Mouse (Mus musculus) MEL (cell line): ENCODE results near the gene Fmo5. TPM values are rescaled to one million over a fixed set of nuclear protein-coding genes. Genes with fewer than 3 reads are reported as not detected.

Experiments
- BHLHE40 ChIP-seq: IDR thresholded peaks from 2 replicates; pipeline ENCODE4 v1.6.1; 2012; ENCODE audit warnings: low read depth, mild to moderate bottlenecking, inconsistent platforms, low read length, improper control_type of control experiment, borderline replicate concordance
- CHD2 ChIP-seq: IDR thresholded peaks from 2 replicates; pipeline ENCODE4 v1.6.1; 2011; ENCODE audit warnings: low read length, improper control_type of control experiment
- E2F4 ChIP-seq: IDR thresholded peaks from 2 replicates; pipeline ENCODE4 v1.6.1; 2011; ENCODE audit warnings: low read depth, low read length, improper control_type of control experiment, borderline replicate concordance
- ELF1 ChIP-seq: IDR thresholded peaks from 2 replicates; pipeline ENCODE4 v1.6.1; 2014; ENCODE audit warnings: low read depth, mild to moderate bottlenecking, inconsistent platforms, low read length, improper control_type of control experiment, moderate library complexity
- GABPA ChIP-seq: IDR thresholded peaks from 2 replicates; pipeline ENCODE4 v1.6.1; 2012; ENCODE audit warnings: low read depth, mild to moderate bottlenecking, inconsistent platforms, low read length, improper control_type of control experiment, moderate library complexity
- HCFC1 ChIP-seq: IDR thresholded peaks from 2 replicates; pipeline ENCODE4 v1.6.1; 2012; ENCODE audit warnings: low read depth, mild to moderate bottlenecking, inconsistent platforms, low read length, improper control_type of control experiment, moderate library complexity
- KAT2A ChIP-seq: conservative IDR thresholded peaks from 2 replicates; pipeline ENCODE4 v1.6.1; 2012; ENCODE audit warnings: low read depth, low read length, improper control_type of control experiment, inconsistent platforms
- MAFK ChIP-seq: IDR thresholded peaks from 2 replicates; pipeline ENCODE4 v1.6.1; 2011; ENCODE audit warnings: low read depth, mild to moderate bottlenecking, low read length, improper control_type of control experiment, borderline replicate concordance
- MEF2A ChIP-seq: IDR thresholded peaks from 2 replicates; pipeline ENCODE4 v1.6.1; 2014; ENCODE audit warnings: low read depth, mild to moderate bottlenecking, inconsistent platforms, low read length, improper control_type of control experiment; ENCODE audit not compliant: poor library complexity, insufficient replicate concordance, severe bottlenecking; ENCODE audit errors: extremely low read depth
- MXI1 ChIP-seq: IDR thresholded peaks from 2 replicates; pipeline ENCODE4 v1.6.1; 2011; ENCODE audit warnings: mild to moderate bottlenecking, low read depth, low read length, improper control_type of control experiment
- POLR2A ChIP-seq, 2 experiments: IDR thresholded peaks; 2 replicates each; pipeline ENCODE4 v1.6.1; 2011 to 2012; ENCODE audit warnings: low read length in 2 of 2, mild to moderate bottlenecking in 2 of 2, control low read depth in 1 of 2, improper control_type of control experiment in 1 of 2, low read depth in 1 of 2, moderate library complexity in 1 of 2; ENCODE audit not compliant: control insufficient read depth in 1 of 2, insufficient read depth in 1 of 2, poor library complexity in 1 of 2
- POLR2AphosphoS2 ChIP-seq: IDR thresholded peaks from 2 replicates; pipeline ENCODE4 v1.6.1; 2011; ENCODE audit warnings: low read length, improper control_type of control experiment
- POLR2AphosphoS5 ChIP-seq: IDR thresholded peaks from 2 replicates; pipeline ENCODE4 v1.6.1; 2012; ENCODE audit warnings: low read depth, borderline replicate concordance, mild to moderate bottlenecking, inconsistent platforms, low read length, moderate library complexity, mixed read lengths
- RAD21 ChIP-seq: IDR thresholded peaks from 2 replicates; pipeline ENCODE4 v1.6.1; 2011; ENCODE audit warnings: mild to moderate bottlenecking, low read depth, low read length, improper control_type of control experiment
- RCOR1 ChIP-seq: IDR thresholded peaks from 2 replicates; pipeline ENCODE4 v1.6.1; 2012; ENCODE audit warnings: low read depth, mild to moderate bottlenecking, inconsistent platforms, low read length, improper control_type of control experiment
- SIN3A ChIP-seq: IDR thresholded peaks from 2 replicates; pipeline ENCODE4 v1.6.1; 2012; ENCODE audit warnings: low read length, improper control_type of control experiment, inconsistent platforms
- SMC3 ChIP-seq: IDR thresholded peaks from 2 replicates; pipeline ENCODE4 v1.6.1; 2011; ENCODE audit warnings: low read depth, low read length, improper control_type of control experiment
- TAL1 ChIP-seq: IDR thresholded peaks from 2 replicates; pipeline ENCODE4 v1.6.1; 2012; ENCODE audit warnings: mild to moderate bottlenecking, inconsistent platforms, low read length, moderate library complexity, mixed read lengths
- TBP ChIP-seq: IDR thresholded peaks from 2 replicates; pipeline ENCODE4 v1.8.0; 2011; ENCODE audit warnings: low read depth, low read length, improper control_type of control experiment
- USF1 ChIP-seq: IDR thresholded peaks from 2 replicates; pipeline ENCODE4 v1.6.1; 2014; ENCODE audit warnings: low read depth, mild to moderate bottlenecking, inconsistent platforms, low read length, improper control_type of control experiment, moderate library complexity
- USF2 ChIP-seq, 2 experiments: IDR thresholded peaks; 2 replicates each; pipeline ENCODE4 v1.6.1; 2011 to 2012; ENCODE audit warnings: improper control_type of control experiment in 2 of 2, low read length in 2 of 2, borderline replicate concordance in 1 of 2, inconsistent platforms in 1 of 2, low read depth in 1 of 2, mild to moderate bottlenecking in 1 of 2; ENCODE audit not compliant: insufficient read depth in 1 of 2
- ZC3H11A ChIP-seq: IDR thresholded peaks from 2 replicates; pipeline ENCODE4 v1.6.1; 2012; ENCODE audit warnings: low read depth, mild to moderate bottlenecking, inconsistent platforms, low read length, improper control_type of control experiment
- ZNF384 ChIP-seq: IDR thresholded peaks from 2 replicates; pipeline ENCODE4 v1.6.1; 2012; ENCODE audit warnings: low read depth, mild to moderate bottlenecking, inconsistent platforms, low read length, improper control_type of control experiment
- polyA plus RNA-seq, 2 experiments: library from polyadenylated mRNA; stranded (reverse) in 1 of 2; unstranded in 1 of 2; fragments of >175 nt in 1 of 2; fragments of >200 nt in 1 of 2; gene quantifications; 2 replicates each; pipeline versions ENCODE4 v1.2.1 to v1.2.4; 2012; ENCODE audit warnings: low replicate concordance in 2 of 2, low read depth in 1 of 2; ENCODE audit not compliant: insufficient read length in 2 of 2, insufficient read depth in 1 of 2, missing spikeins in 1 of 2
- total RNA-seq: library from RNA; depleted of rRNA; stranded (reverse); fragments of 300-350 nt; gene quantifications from 2 replicates; pipeline ENCODE4 v1.2.3, GENCODE M21; 2012

The Fmo5 gene
- total and polyA plus RNA-seq, 3 experiments = 0.12 to 0.39 TPM; not detected in 1

DNA sequence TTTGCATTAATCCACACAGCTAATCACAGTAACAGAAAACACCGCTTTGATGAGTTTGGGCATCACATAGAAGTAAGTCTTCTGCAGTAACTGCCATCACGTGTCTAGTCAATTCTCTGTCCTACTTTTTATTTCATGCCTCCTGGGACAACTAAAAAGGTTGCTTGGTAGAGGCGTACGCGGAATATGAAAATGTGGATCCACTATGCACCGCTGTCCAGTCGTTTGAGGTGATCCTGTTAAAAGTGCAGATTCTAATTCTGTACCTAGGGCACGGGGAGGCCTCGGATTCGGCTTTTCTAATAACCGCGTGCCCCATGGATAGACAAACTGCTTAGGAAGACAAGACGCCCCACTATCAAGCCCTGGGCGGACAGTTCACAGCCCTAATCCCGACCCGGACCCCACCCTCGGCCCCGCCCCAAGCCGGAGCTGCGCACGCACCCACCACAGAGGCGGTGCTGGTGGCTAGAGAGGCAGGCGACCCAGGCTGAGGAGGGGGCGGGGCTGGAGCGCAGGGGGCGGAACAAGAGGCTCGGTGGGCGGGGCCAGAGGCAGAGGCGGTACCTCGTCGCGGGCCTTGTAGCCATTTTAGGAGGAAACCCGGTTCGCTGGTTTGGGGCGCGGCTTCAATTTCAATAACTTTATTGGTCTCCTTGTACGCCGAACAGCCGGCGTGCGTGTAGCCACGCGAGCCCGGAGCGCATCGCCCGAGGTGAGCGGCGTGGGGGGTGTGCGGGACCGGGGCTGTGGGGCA is 29.2 kb downstream of the Fmo5 start, which contains the start of gene Prkab2 (continued):
- TF ChIP-seq ZNF384 (peak; percentile 63), POLR2A (IDR thresholded peaks at IDR 0.05; ENCODE audit: control insufficient read depth in 1 of 2, insufficient read depth in 1 of 2, low read depth in 1 of 2, low read length in 2 of 2, poor library complexity in 1 of 2) (peak; percentile 75 to 94), MXI1 (peak; percentile 98), SMC3 (no peak), RCOR1 (peak; percentile 47; the same call in 1 of the 2 replicates), KAT2A (no peak; the same call in 1 of the 2 replicates), BHLHE40 (peak; percentile 63), TAL1 (no peak), POLR2AphosphoS2 (peak; percentile 90; the same call in 1 of the 2 replicates), SIN3A (peak; percentile 98), MEF2A (no peak; the same call in 1 of the 2 replicates), E2F4 (peak; percentile 64; the same call in 1 of the 2 replicates), ZC3H11A (no peak; the same call in 1 of the 2 replicates), POLR2AphosphoS5 (no peak), CHD2 (no peak; the same call in 1 of the 2 replicates), ELF1 (peak; percentile 82), RAD21 (no peak), USF1 (peak; percentile 51), MAFK (0 out of 2 replicates have a peak, but pooled peaks have one; percentile 35), GABPA (peak; percentile 82; the same call in 1 of the 2 replicates), USF2 (IDR thresholded peaks at IDR 0.05; ENCODE audit: borderline replicate concordance in 1 of 2, insufficient read depth in 1 of 2, low read depth in 1 of 2, low read length in 2 of 2) (no peak), HCFC1 (peak; percentile 89), TBP (peak; percentile 70)
